Comparison of ENCODE assay signal across 23 mouse cellular contexts in genomic region chr11:18904285-18904684, GRCm38 (mm10).
DNase-seq lines count a peak whose midpoint lies in the region; ATAC-seq and TF ChIP-seq lines count a peak whose summit lies in the region.
"Had no signal": no experiment of that assay in that cellular context is flagged by ENCODE, and none has a peak within 500 bp of the region (broad histone marks: within the 10 kb centered on the region; RNA-seq: fewer than 3 reads in every experiment).

No protein-coding gene starts in this region.

- H3K27ac ChIP-seq in liver, embryonic 11.5 days (ENCODE audit: low read depth, low read length) = no peak overlapping the region
- no peak overlapping the region for H3K27ac ChIP-seq in liver, postnatal 0 days (ENCODE audit: low read depth)
- H3K27ac ChIP-seq: forebrain, embryonic 10.5 days; forebrain, embryonic 13.5 days; hindbrain, embryonic 10.5 days; hindbrain, embryonic 13.5 days; intestine, embryonic 15.5 days had no signal

- no peak for TF ChIP-seq CTCF in liver, postnatal 0 days (IDR thresholded peaks at IDR 0.05; ENCODE audit: low read depth)

- peaks cover 6% of the 10 kb centered on the region; the same call in 1 of the 2 replicates for H3K4me1 ChIP-seq in liver, embryonic 11.5 days (replicated peaks; ENCODE audit: control insufficient read depth, insufficient read depth, low read length)
- peaks cover 3% of the 10 kb centered on the region; the same call in 1 of the 2 replicates for H3K4me1 ChIP-seq in liver, postnatal 0 days (ENCODE audit: insufficient read depth)
- H3K4me1 ChIP-seq: forebrain, embryonic 13.5 days had no signal

- H3K9ac ChIP-seq in liver, embryonic 11.5 days (ENCODE audit: low read depth, low read length) = no peak overlapping the region
- H3K9ac ChIP-seq in liver, postnatal 0 days (replicated peaks) = no peak overlapping the region
- H3K9ac ChIP-seq: forebrain, embryonic 13.5 days; hindbrain, embryonic 13.5 days; intestine, embryonic 15.5 days had no signal

- H3K36me3 ChIP-seq in liver, embryonic 11.5 days (ENCODE audit: control insufficient read depth, insufficient read depth, low read length) = no peaks in the 10 kb centered on the region; the same call in 1 of the 2 replicates
- H3K36me3 ChIP-seq in liver, postnatal 0 days (replicated peaks; ENCODE audit: insufficient read depth, low read length) = no peaks in the 10 kb centered on the region
- H3K36me3 ChIP-seq: forebrain, embryonic 10.5 days; intestine, embryonic 15.5 days had no signal

- H3K27me3 ChIP-seq in liver, embryonic 11.5 days (replicated peaks; ENCODE audit: control insufficient read depth, insufficient read depth, low read length) = no peaks in the 10 kb centered on the region
- H3K27me3 ChIP-seq in liver, postnatal 0 days (ENCODE audit: insufficient read depth, low read length) = no peaks in the 10 kb centered on the region
- H3K27me3 ChIP-seq: forebrain, embryonic 13.5 days; hindbrain, embryonic 13.5 days; intestine, embryonic 15.5 days had no signal

- no peak overlapping the region for H3K4me2 ChIP-seq in liver, embryonic 11.5 days
- no peak overlapping the region for H3K4me2 ChIP-seq in liver, postnatal 0 days (ENCODE audit: low read depth, low read length)
- H3K4me2 ChIP-seq: forebrain, embryonic 13.5 days; heart, embryonic 11.5 days; hindbrain, embryonic 13.5 days; intestine, embryonic 15.5 days had no signal

- H3K9me3 ChIP-seq in liver, embryonic 11.5 days (ENCODE audit: control insufficient read depth, low read length) = no peaks in the 10 kb centered on the region
- H3K9me3 ChIP-seq in liver, postnatal 0 days (ENCODE audit: low read length) = no peaks in the 10 kb centered on the region
- H3K9me3 ChIP-seq: forebrain, embryonic 10.5 days; forebrain, embryonic 13.5 days; hindbrain, embryonic 10.5 days; hindbrain, embryonic 13.5 days; intestine, embryonic 15.5 days had no signal

- peak; percentile 29; the same call in 1 of the 2 replicates for ATAC-seq in liver, embryonic 11.5 days (replicated peaks; ENCODE audit: low FRiP score)
- ATAC-seq in liver, postnatal 0 days = no peak
- peak; percentile 36; the same call in 1 of the 2 replicates for ATAC-seq in common myeloid progenitor, adult 5-6 weeks (replicated peaks; ENCODE audit: low read depth, poor library complexity, severe bottlenecking)
- peak; percentile 72 for ATAC-seq in megakaryocyte progenitor cell, adult 5-6 weeks (replicated peaks; ENCODE audit: poor library complexity)
- ATAC-seq: activated CD4-positive, CD25-positive, alpha-beta regulatory T cell, adult 4 months; forebrain, embryonic 13.5 days; forebrain, embryonic 16.5 days; hindbrain, embryonic 16.5 days; intestine, embryonic 15.5 days had no signal

- WGBS in liver, embryonic 11.5 days = 38% methylated on average over 5 of the region's 5 CpGs
- WGBS in liver, postnatal 0 days (ENCODE audit: insufficient replicate concordance) = 40% methylated on average over 5 of the region's 5 CpGs

- peak; percentile 10 for DNase-seq in liver, embryonic 11.5 days (ENCODE audit: low spot score)
- no peak for DNase-seq in liver, postnatal 0 days
- DNase-seq in heart, postnatal 14 days = no peak
- DNase-seq in cerebellum, adult 18-20 months = no peak
- DNase-seq: adrenal gland, adult 8-10 months; adrenal gland, postnatal 25 days; cerebellum, adult 2 months; cerebellum, adult 9-11 months; cerebellum, postnatal 25 days; gastrocnemius, postnatal 14 days; heart, adult 11 months; heart, postnatal 36 days had no signal

- intact Hi-C loops in heart, postnatal 14 days (cut with DNase I) = no loop called here

- H3K4me3 ChIP-seq in liver, embryonic 11.5 days (ENCODE audit: low read depth, low read length) = no peak overlapping the region
- H3K4me3 ChIP-seq in liver, postnatal 0 days (ENCODE audit: low read depth, low read length) = no peak overlapping the region
- H3K4me3 ChIP-seq: forebrain, embryonic 10.5 days; forebrain, embryonic 13.5 days; hindbrain, embryonic 10.5 days; hindbrain, embryonic 13.5 days; intestine, embryonic 15.5 days had no signal

- TF ChIP-seq EP300 in liver, postnatal 0 days (IDR thresholded peaks at IDR 0.05; ENCODE audit: low read depth) = no peak
